Mouse (Mus musculus) myocyte (in vitro differentiated cells): Measurements from ENCODE around the gene Gm20388. TPM values are rescaled to one million over a fixed set of nuclear protein-coding genes. Genes with fewer than 3 reads are reported as not detected.

Experiments used
- H3K27me3 ChIP-seq: one replicate; pipeline ENCODE4 v1.6.1; 2011; ENCODE audit not compliant: control insufficient read depth, insufficient read depth, insufficient read length
- H3K36me3 ChIP-seq: one replicate; pipeline ENCODE4 v1.6.1; 2011; ENCODE audit not compliant: control insufficient read depth, insufficient read depth
- H3K4me2 ChIP-seq: one replicate; pipeline ENCODE4 v1.6.1; 2011; ENCODE audit warnings: low read depth, control low read depth
- H3K4me3 ChIP-seq: one replicate; pipeline ENCODE4 v1.5.1; 2011; ENCODE audit warnings: mild to moderate bottlenecking, control low read depth, moderate library complexity
- H3K79me2 ChIP-seq: one replicate; pipeline ENCODE4 v1.6.1; 2011; ENCODE audit not compliant: control insufficient read depth, insufficient read depth
- H3ac ChIP-seq: one replicate; pipeline ENCODE4 v1.6.1; 2011; ENCODE audit not compliant: control insufficient read depth, insufficient read length
- CEBPB ChIP-seq: IDR thresholded peaks from 2 replicates; pipeline ENCODE4 v1.6.1; 2011; ENCODE audit warnings: mild to moderate bottlenecking, moderate library complexity; ENCODE audit not compliant: poor library complexity, insufficient read depth, severe bottlenecking
- E2F4 ChIP-seq: IDR thresholded peaks from one replicate; pipeline ENCODE4 v1.6.1; 2011; ENCODE audit warnings: mild to moderate bottlenecking, control low read depth, moderate library complexity; ENCODE audit not compliant: insufficient read depth
- MAX ChIP-seq: IDR thresholded peaks from one replicate; pipeline ENCODE4 v1.6.1; 2011; ENCODE audit warnings: low read depth, mild to moderate bottlenecking, control low read depth
- MYOD1 ChIP-seq, 3 experiments: IDR thresholded peaks; one replicate each; pipeline ENCODE4 v1.6.1; 2011; ENCODE audit warnings: control low read depth in 2 of 3, low read depth in 2 of 3, mild to moderate bottlenecking in 2 of 3, moderate library complexity in 1 of 3; ENCODE audit not compliant: insufficient read length in 2 of 3, control insufficient read depth in 1 of 3
- MYOG ChIP-seq, 3 experiments: IDR thresholded peaks; one replicate each; pipeline ENCODE4 v1.6.1; 2011; ENCODE audit warnings: control low read depth in 2 of 3, low read depth in 2 of 3, mild to moderate bottlenecking in 2 of 3; ENCODE audit not compliant: insufficient read length in 2 of 3, control insufficient read depth in 1 of 3, insufficient read depth in 1 of 3
- POLR2A ChIP-seq: IDR thresholded peaks from one replicate; pipeline ENCODE4 v1.6.1; 2011; ENCODE audit warnings: low read depth, mild to moderate bottlenecking, control low read depth, moderate library complexity; ENCODE audit not compliant: insufficient read length
- POLR2AphosphoS2 ChIP-seq: IDR thresholded peaks from one replicate; pipeline ENCODE4 v1.6.1; 2011; ENCODE audit warnings: low read depth, control low read depth; ENCODE audit not compliant: insufficient read length
- REST ChIP-seq: IDR thresholded peaks from one replicate; pipeline ENCODE4 v1.6.1; 2011; ENCODE audit warnings: mild to moderate bottlenecking, control low read depth, moderate library complexity; ENCODE audit not compliant: insufficient read depth, insufficient read length
- SRF ChIP-seq: IDR thresholded peaks from one replicate; pipeline ENCODE4 v1.6.1; 2011; ENCODE audit warnings: low read depth; ENCODE audit not compliant: control insufficient read depth, insufficient read length
- TCF12 ChIP-seq: IDR thresholded peaks from one replicate; pipeline ENCODE4 v1.6.1; 2011; ENCODE audit warnings: mild to moderate bottlenecking, control low read depth; ENCODE audit not compliant: poor library complexity, insufficient read depth, severe bottlenecking
- TCF3 ChIP-seq: IDR thresholded peaks from one replicate; pipeline ENCODE4 v1.6.1; 2011; ENCODE audit warnings: low read depth, control low read depth; ENCODE audit not compliant: insufficient read length
- USF1 ChIP-seq: IDR thresholded peaks from one replicate; pipeline ENCODE4 v1.6.1; 2011; ENCODE audit warnings: low read depth, mild to moderate bottlenecking, control low read depth, moderate library complexity
- polyA plus RNA-seq: library from polyadenylated mRNA; unstranded; fragments of >200 nt; fragmentation: generic; extraction: Trizol; gene quantifications from one replicate; pipeline ENCODE4 v1.2.1, GENCODE M21; 2012; ENCODE audit warnings: missing spikeins

The Gm20388 gene
- polyA plus RNA-seq, 1 experiment, result 15.3 TPM

GRCm38 (mm10) chr8:122938591-122938990 lies 3027.9 kb downstream of the Gm20388 start:
- no peak overlapping the region for H3K4me3 ChIP-seq
- H3K27me3 ChIP-seq, result no peaks in the 10 kb centered on the region
- H3K4me2 ChIP-seq, result no peak overlapping the region
- peaks cover 100% of the 10 kb centered on the region for H3K79me2 ChIP-seq
- H3K36me3 ChIP-seq, result no peaks in the 10 kb centered on the region
- TF ChIP-seq MAX, result no peak
- no peak for TF ChIP-seq MYOD1 (IDR thresholded peaks at IDR 0.05; ENCODE audit: control insufficient read depth in 1 of 3, insufficient read length in 2 of 3, low read depth in 2 of 3)
- TF ChIP-seq USF1, result no peak
- TF ChIP-seq E2F4, result no peak
- TF ChIP-seq MYOG (IDR thresholded peaks at IDR 0.05; ENCODE audit: control insufficient read depth in 1 of 3, insufficient read depth in 1 of 3, insufficient read length in 2 of 3, low read depth in 2 of 3), result no peak
- TF ChIP-seq POLR2AphosphoS2, result no peak
- no peak for TF ChIP-seq TCF3
- no peak for TF ChIP-seq REST
- TF ChIP-seq SRF, result no peak
- no peak for TF ChIP-seq CEBPB
- no peak for TF ChIP-seq TCF12
- TF ChIP-seq POLR2A, result no peak
- H3ac ChIP-seq, result no peak overlapping the region

- Histone ChIP-seq H3K4me3 (no peak overlapping the region), H3K27me3 (no peaks in the 10 kb centered on the region), H3K4me2 (no peak overlapping the region), H3ac (no peak overlapping the region), H3K36me3 (no peaks in the 10 kb centered on the region), H3K79me2 (peaks cover 100% of the 10 kb centered on the region)
- TF ChIP-seq SRF (no peak), CEBPB (no peak), MYOD1 (IDR thresholded peaks at IDR 0.05; ENCODE audit: control insufficient read depth in 1 of 3, insufficient read length in 2 of 3, low read depth in 2 of 3) (no peak), E2F4 (no peak), TCF3 (no peak)
Measured at GRCm38 (mm10) chr8:122942803-122943713, 3032.4 kb downstream of the Gm20388 start.

- no peaks in the 10 kb centered on the region for H3K36me3 ChIP-seq
- peaks cover 100% of the 10 kb centered on the region for H3K79me2 ChIP-seq
- H3K4me2 ChIP-seq, result no peak overlapping the region
- no peak overlapping the region for H3ac ChIP-seq
- no peak overlapping the region for H3K4me3 ChIP-seq
- H3K27me3 ChIP-seq, result no peaks in the 10 kb centered on the region
- TF ChIP-seq MYOD1 (IDR thresholded peaks at IDR 0.05; ENCODE audit: control insufficient read depth in 1 of 3, insufficient read length in 2 of 3, low read depth in 2 of 3), result no peak
- TF ChIP-seq USF1, result no peak
- TF ChIP-seq E2F4, result no peak
- TF ChIP-seq MAX, result no peak
- no peak for TF ChIP-seq POLR2AphosphoS2
- TF ChIP-seq TCF3, result no peak
- TF ChIP-seq MYOG (IDR thresholded peaks at IDR 0.05; ENCODE audit: control insufficient read depth in 1 of 3, insufficient read depth in 1 of 3, insufficient read length in 2 of 3, low read depth in 2 of 3), result no peak
- TF ChIP-seq SRF, result no peak
- TF ChIP-seq TCF12, result no peak
- TF ChIP-seq POLR2A, result no peak
- no peak for TF ChIP-seq CEBPB
- no peak for TF ChIP-seq REST
Measured at GRCm38 (mm10) chr8:122945775-122946174, 3035.1 kb downstream of the Gm20388 start.

GRCm38 (mm10) chr8:122949701-122950100 lies 3039.1 kb downstream of the Gm20388 start:
- H3K36me3 ChIP-seq, result no peaks in the 10 kb centered on the region
- no peak for TF ChIP-seq USF1
- H3K27me3 ChIP-seq, result no peaks in the 10 kb centered on the region
- H3K4me2 ChIP-seq, result no peak overlapping the region
- peaks cover 100% of the 10 kb centered on the region for H3K79me2 ChIP-seq
- no peak overlapping the region for H3ac ChIP-seq
- H3K4me3 ChIP-seq, result no peak overlapping the region

GRCm38 (mm10) chr8:122951456-122951855 lies 3040.8 kb downstream of the Gm20388 start:
- TF ChIP-seq CEBPB (no peak), REST (no peak), USF1 (no peak)
- H3ac ChIP-seq, result no peak overlapping the region
- no peaks in the 10 kb centered on the region for H3K36me3 ChIP-seq
- H3K79me2 ChIP-seq, result peaks cover 100% of the 10 kb centered on the region
- no peak overlapping the region for H3K4me3 ChIP-seq
- H3K27me3 ChIP-seq, result no peaks in the 10 kb centered on the region
- H3K4me2 ChIP-seq, result no peak overlapping the region
